Comparison of ENCODE assay signal across 15 mouse cellular contexts in the genomic region with DNA sequence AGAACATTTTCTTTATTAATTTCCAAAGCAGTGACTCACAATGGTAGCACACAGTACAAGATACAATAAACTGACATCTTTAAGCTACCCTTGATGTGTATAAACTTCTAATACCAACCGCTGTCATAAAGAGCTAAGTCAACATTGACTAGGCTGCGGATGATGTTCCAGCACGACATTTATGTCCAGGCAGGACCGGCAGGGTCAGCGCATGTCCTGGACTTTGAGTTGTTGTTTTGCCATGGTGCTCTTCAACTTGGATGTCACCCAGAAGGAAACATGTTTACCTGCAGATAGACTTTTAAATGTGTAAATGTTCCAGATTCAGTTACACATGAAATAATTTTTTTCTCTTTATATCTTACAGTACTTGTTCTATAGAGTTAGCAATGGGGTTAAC.
"Had no signal": no experiment of that assay in that cellular context is flagged by ENCODE, and none has a peak within 500 bp of the region (broad histone marks: within the 10 kb centered on the region; RNA-seq: fewer than 3 reads in every experiment).

No protein-coding gene starts in this region.

- DNase-seq: retina, postnatal 1 day; right cerebral cortex, adult 18-20 months; right cerebral cortex, postnatal 14 days; right cerebral cortex, postnatal 25 days; right cerebral cortex, postnatal 4 days; spleen, adult 18-20 months; thymus, adult 18-20 months; thymus, adult 2 months; thymus, postnatal 14 days; thymus, postnatal 25 days; thymus, postnatal 36 days; thymus, postnatal 4 days had no signal

- H3K4me1 ChIP-seq: neural tube, embryonic 15.5 days; stomach, embryonic 15.5 days had no signal

- H3K27ac ChIP-seq: neural tube, embryonic 15.5 days; stomach, embryonic 15.5 days; stomach, postnatal 0 days had no signal

- H3K9ac ChIP-seq: neural tube, embryonic 15.5 days; stomach, embryonic 15.5 days had no signal

- H3K4me2 ChIP-seq: neural tube, embryonic 15.5 days; stomach, embryonic 15.5 days had no signal

- H3K9me3 ChIP-seq: neural tube, embryonic 15.5 days; stomach, embryonic 15.5 days had no signal

- H3K4me3 ChIP-seq: neural tube, embryonic 15.5 days; stomach, embryonic 15.5 days had no signal

- H3K27me3 ChIP-seq: neural tube, embryonic 15.5 days; stomach, embryonic 15.5 days had no signal

- H3K36me3 ChIP-seq: neural tube, embryonic 15.5 days; stomach, embryonic 15.5 days had no signal
